Mouse (Mus musculus) liver, embryonic 14.5 days (tissue): Measurements from ENCODE around the gene Alb.

Experiments used
- CTCF ChIP-seq: IDR thresholded peaks from 2 replicates; pipeline ENCODE4 v1.5.1; 2016; ENCODE audit warnings: antibody characterized with exemption, low read depth, control low read depth
- EP300 ChIP-seq: IDR thresholded peaks from 2 replicates; pipeline ENCODE4 v1.6.1; 2016; ENCODE audit warnings: antibody characterized with exemption, low read depth

- TF ChIP-seq CTCF (no peak), EP300 (no peak)
Observed at GRCm38 (mm10) chr5:90477308-90478140, 16.8 kb downstream of the Alb start.
